Mouse (Mus musculus) neural tube, embryonic 15.5 days (tissue): ENCODE measurements around the gene Sall1. TPM values are rescaled to one million over a fixed set of nuclear protein-coding genes. Genes with fewer than 3 reads are reported as not detected.
A peak's percentile ranks its signal among the peaks of the same experiment; 100 is the strongest.

Experiments
- ATAC-seq: fragments of 200-750 bp; cut with Nextera tagmentation; 2 replicates; pipeline ENCODE4 v1.8.0; 2017; ENCODE audit warnings: mild to moderate bottlenecking, moderate TSS enrichment, moderate library complexity; ENCODE audit not compliant: low FRiP score
- H3K27ac ChIP-seq: fragments of 300-500 bp; sonication (generic); replicated peaks from 2 replicates; pipeline ENCODE4 v1.5.1; 2015; ENCODE audit warnings: mild to moderate bottlenecking, inconsistent platforms
- H3K27me3 ChIP-seq: fragments of 300-500 bp; sonication (generic); replicated peaks from 2 replicates; pipeline ENCODE4 v1.6.1; 2015; ENCODE audit warnings: inconsistent platforms
- H3K36me3 ChIP-seq: fragments of 300-500 bp; sonication (generic); 2 replicates; pipeline ENCODE4 v1.6.1; 2015; ENCODE audit warnings: inconsistent platforms
- H3K4me1 ChIP-seq: fragments of 300-500 bp; sonication (generic); 2 replicates; pipeline ENCODE4 v1.6.1; 2015; ENCODE audit warnings: inconsistent platforms
- H3K4me2 ChIP-seq: fragments of 300-500 bp; sonication (generic); 2 replicates; pipeline ENCODE4 v1.6.1; 2015; ENCODE audit warnings: inconsistent platforms, mild to moderate bottlenecking, moderate library complexity
- H3K4me3 ChIP-seq: fragments of 300-500 bp; sonication (generic); replicated peaks from 2 replicates; pipeline ENCODE4 v1.5.1; 2015; ENCODE audit warnings: mild to moderate bottlenecking, inconsistent platforms
- H3K9ac ChIP-seq: fragments of 300-500 bp; sonication (generic); replicated peaks from 2 replicates; pipeline ENCODE4 v1.6.1; 2015; ENCODE audit warnings: mild to moderate bottlenecking, inconsistent platforms
- H3K9me3 ChIP-seq: fragments of 300-500 bp; sonication (generic); replicated peaks from 2 replicates; pipeline ENCODE4 v1.6.1; 2016; ENCODE audit warnings: inconsistent platforms
- WGBS: fragments of 180-500 bp; shearing (Covaris S2); methylation state at CpG from one replicate; pipeline ENCODE4 v1.1.7; 2015; ENCODE audit warnings: mixed read lengths; 5-methylcytosine and 5-hydroxymethylcytosine counted together
- polyA plus RNA-seq: library from polyadenylated mRNA; unstranded; fragments of >200 nt; fragmentation: Nextera tagmentation; extraction: Ambion mirVana; gene quantifications from 2 replicates; pipeline ENCODE4 v1.2.1, GENCODE M21; 2015

Gene Sall1
- polyA plus RNA-seq = 11.6 and 11.7 TPM in 2 replicates

DNA sequence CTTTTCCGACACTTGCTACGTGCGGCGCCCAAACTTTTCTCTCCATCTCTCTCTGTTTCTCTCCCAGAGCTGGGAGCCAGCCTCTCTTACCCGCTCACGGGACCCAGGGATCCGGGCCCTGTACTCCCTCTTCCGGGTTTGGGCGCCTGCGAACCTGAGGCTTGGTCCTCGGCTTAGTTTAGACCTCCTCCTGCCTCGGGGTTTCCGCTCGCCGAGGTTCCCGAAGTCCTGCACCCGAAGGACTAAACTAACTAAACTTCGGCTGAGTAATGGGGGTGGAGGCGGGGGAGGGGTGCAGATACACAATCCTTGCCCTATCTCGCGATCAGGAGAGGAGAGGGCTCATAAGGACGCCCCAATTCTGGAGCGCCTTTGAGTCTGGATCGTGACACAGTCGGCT lies at the start of gene Sall1:
Gene Sall1, minus strand, starts transcription at position 223 of the 400 bp plus-strand sequence.
- H3K4me1 ChIP-seq = peaks cover 58% of the 10 kb centered on the region
- ATAC-seq = no peak

DNA sequence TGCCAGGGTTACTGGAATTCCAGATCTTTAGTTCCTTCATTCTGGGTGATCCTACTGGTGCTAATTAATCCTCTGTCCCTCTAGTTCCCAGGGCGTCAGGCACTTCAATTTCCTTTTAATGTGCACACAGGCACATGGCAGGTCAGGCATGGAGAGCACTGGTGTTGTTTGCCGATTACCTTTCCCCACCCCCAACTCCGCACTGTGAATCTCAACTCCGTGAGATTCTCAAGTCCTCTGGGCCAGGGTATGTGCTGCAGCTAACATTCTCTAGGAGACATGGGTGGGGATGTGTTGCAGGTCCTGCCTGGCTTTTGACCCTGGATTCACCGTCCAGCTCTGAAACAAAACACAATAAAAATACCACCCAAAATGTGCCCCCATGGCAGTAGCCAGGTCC lies 46.0 kb upstream of the Sall1 start:
- H3K4me3 ChIP-seq = no peak overlapping the region
- no peak overlapping the region for H3K9ac ChIP-seq
- no peak overlapping the region for H3K4me2 ChIP-seq
- H3K9me3 ChIP-seq = no peaks in the 10 kb centered on the region
- no peaks in the 10 kb centered on the region for H3K27me3 ChIP-seq
- no peaks in the 10 kb centered on the region for H3K36me3 ChIP-seq
- 38% methylated on average over 5 of the region's 5 CpGs for WGBS
- ATAC-seq = no peak
- H3K4me1 ChIP-seq = no peaks in the 10 kb centered on the region
- no peak overlapping the region for H3K27ac ChIP-seq

More for the DNA sequence above, at the start of gene Sall1:
- Histone ChIP-seq H3K27ac (peak within 1 kb of the TSS; percentile 90), H3K9me3 (no peaks in the 10 kb centered on the region), H3K4me2 (peak within 1 kb of the TSS; percentile 90), H3K4me3 (peak within 1 kb of the TSS; percentile 54), H3K9ac (peak within 1 kb of the TSS; percentile 61), H3K36me3 (no peaks in the 10 kb centered on the region), H3K27me3 (peaks cover 22% of the 10 kb centered on the region)
- WGBS = under 1% methylated on average over 25 of the region's 25 CpGs

DNA sequence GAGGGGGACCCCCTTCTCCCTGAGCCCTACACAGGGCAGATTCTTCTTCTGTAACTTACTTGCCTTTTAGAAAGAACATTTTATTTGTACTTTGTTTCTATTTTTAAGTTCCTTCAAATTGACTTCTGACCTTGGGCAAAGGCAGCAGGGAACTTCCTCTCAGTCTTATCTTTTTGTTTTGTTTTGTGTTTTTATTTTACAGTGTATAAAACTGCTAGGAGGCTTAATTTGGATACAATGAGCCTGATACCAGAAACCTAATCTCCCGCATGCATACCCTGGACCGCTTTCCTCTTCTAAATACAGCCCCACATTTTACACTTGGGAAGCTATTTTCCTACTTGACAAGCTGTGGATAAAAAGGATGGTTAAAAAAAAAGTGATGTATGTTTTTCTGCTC lies 35.2 kb upstream of the Sall1 start:
- Histone ChIP-seq H3K27me3 (no peaks in the 10 kb centered on the region), H3K4me2 (no peak overlapping the region), H3K4me3 (no peak overlapping the region), H3K27ac (no peak overlapping the region), H3K9ac (no peak overlapping the region), H3K4me1 (no peaks in the 10 kb centered on the region), H3K36me3 (no peaks in the 10 kb centered on the region), H3K9me3 (no peaks in the 10 kb centered on the region)
- no peak for ATAC-seq
- 72% methylated on average over 2 of the region's 2 CpGs for WGBS

DNA sequence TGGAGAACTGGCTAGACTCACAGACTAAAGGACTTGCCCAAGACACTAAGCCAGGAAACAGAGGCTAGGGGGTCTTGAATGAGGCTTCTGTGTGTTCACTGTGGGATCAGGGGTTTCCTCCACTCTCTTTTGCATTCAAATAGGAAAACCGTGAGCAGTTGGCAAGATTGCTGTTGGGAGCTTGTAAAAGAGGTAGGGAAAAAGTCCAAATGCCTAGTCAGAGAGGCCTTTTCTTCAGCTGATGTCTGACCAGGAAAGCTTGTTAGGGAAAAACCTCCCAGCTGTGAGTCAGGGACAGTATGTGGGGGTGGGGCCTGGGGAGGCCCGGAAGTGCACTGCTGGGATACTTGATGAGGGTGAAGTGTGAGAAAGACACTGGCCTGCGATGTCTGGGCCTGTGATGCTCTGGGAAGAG lies 29.0 kb upstream of the Sall1 start:
- Histone ChIP-seq H3K27me3 (no peaks in the 10 kb centered on the region), H3K4me3 (no peak overlapping the region), H3K27ac (peak overlapping the region; percentile 14), H3K4me2 (no peak overlapping the region), H3K36me3 (no peaks in the 10 kb centered on the region), H3K9ac (no peak overlapping the region), H3K4me1 (0 out of 2 replicates have a peak, but pooled peaks cover 3% of the 10 kb centered on the region), H3K9me3 (no peaks in the 10 kb centered on the region)
- WGBS = 12% methylated on average over 3 of the region's 3 CpGs
- peak; percentile 80 for ATAC-seq

DNA sequence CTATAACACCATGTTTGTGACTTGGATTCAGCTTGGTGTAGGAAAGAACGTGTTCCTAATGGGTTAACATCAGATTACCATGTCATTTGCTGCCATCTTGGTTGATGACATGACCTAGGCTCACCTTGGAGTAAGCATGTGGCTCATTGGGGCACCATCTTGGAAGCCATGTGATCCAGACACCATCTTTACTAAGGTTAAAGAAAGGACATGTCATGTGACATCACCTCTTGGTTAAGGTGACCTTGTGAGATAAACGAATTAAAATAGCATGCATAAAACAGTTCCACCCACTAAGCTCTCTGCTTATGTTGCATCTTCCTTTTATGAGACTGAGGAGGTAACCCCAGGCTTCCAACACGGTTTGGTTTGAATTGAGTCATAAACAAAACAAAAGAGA lies 23.5 kb upstream of the Sall1 start:
- H3K4me2 ChIP-seq = no peak overlapping the region
- H3K9me3 ChIP-seq = no peaks in the 10 kb centered on the region
- H3K4me1 ChIP-seq = peaks cover 8% of the 10 kb centered on the region
- no peak for ATAC-seq
- no peak overlapping the region for H3K4me3 ChIP-seq
- H3K27me3 ChIP-seq = 0 out of 2 replicates have a peak, but pooled peaks cover 4% of the 10 kb centered on the region
- H3K27ac ChIP-seq = no peak overlapping the region
- 66% methylated on average over 3 of the region's 3 CpGs for WGBS
- no peaks in the 10 kb centered on the region for H3K36me3 ChIP-seq
- no peak overlapping the region for H3K9ac ChIP-seq

DNA sequence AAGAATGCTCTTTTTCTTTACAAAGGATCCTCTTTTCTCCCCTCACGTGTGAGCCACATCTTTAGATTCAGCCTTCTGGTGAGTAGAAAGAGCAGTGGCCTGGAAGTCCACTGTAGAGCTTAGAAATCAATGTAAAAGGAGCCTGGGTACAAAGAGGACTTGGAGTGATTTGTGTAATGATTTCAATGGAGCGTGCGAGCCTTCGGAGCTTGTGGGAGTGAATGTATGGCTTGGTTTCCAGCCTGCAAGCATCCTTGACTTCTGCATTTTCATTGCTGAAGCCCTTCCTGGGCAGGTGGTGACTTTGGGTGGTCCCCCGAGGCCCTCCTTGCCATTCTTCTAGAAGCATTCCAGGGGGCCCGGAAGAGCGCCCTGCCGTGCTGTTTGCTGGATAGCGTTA lies 20.1 kb upstream of the Sall1 start:
- Histone ChIP-seq H3K36me3 (no peaks in the 10 kb centered on the region), H3K9ac (no peak overlapping the region), H3K4me1 (peaks cover 16% of the 10 kb centered on the region), H3K4me3 (no peak overlapping the region), H3K9me3 (no peaks in the 10 kb centered on the region), H3K27me3 (peaks cover 4% of the 10 kb centered on the region; the same call in 1 of the 2 replicates), H3K4me2 (no peak overlapping the region), H3K27ac (0 out of 2 replicates have a peak overlapping the region, but pooled peaks have one; percentile 19)
- ATAC-seq = no peak
- 19% methylated on average over 9 of the region's 9 CpGs for WGBS

DNA sequence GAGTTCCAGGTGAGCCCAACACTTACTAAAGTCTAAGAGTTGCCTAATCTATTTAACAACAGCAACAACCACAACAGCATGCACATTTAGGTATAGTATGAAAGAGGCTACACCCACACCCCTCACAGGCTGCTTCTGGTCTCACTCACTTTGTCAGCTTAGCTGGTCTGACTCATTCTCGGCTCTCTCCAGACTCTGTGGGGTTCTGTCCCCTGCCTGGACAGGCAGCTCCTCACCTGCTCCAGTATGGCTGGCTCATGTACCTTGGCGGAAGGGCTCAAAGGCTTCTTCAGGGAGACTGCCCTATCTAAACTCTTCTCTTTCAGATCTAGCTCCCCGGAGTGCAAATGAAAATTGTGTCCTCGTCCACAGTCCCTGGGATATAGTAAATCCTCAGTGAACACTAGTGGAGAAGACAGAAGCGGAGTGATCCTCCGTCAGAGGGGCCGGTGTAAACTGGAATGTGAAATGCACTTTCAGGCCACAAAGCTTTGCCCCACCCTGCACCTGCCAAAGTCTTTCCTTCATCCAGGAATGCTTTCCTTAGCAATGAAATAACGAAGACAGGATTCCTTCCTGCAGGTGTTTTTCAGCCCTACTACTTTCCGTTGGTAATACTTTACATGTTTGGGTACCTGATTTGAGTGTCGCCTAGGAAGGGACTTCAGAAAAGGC lies 19.5 kb upstream of the Sall1 start:
- no peak for ATAC-seq
- no peaks in the 10 kb centered on the region for H3K9me3 ChIP-seq
- H3K4me3 ChIP-seq = no peak overlapping the region
- H3K36me3 ChIP-seq = no peaks in the 10 kb centered on the region
- H3K9ac ChIP-seq = no peak overlapping the region
- peaks cover 17% of the 10 kb centered on the region for H3K4me1 ChIP-seq
- no peak overlapping the region for H3K4me2 ChIP-seq
- peak overlapping the region; percentile 19; the same call in 1 of the 2 replicates for H3K27ac ChIP-seq
- peaks cover 4% of the 10 kb centered on the region; the same call in 1 of the 2 replicates for H3K27me3 ChIP-seq
- 43% methylated on average over 10 of the region's 10 CpGs for WGBS

DNA sequence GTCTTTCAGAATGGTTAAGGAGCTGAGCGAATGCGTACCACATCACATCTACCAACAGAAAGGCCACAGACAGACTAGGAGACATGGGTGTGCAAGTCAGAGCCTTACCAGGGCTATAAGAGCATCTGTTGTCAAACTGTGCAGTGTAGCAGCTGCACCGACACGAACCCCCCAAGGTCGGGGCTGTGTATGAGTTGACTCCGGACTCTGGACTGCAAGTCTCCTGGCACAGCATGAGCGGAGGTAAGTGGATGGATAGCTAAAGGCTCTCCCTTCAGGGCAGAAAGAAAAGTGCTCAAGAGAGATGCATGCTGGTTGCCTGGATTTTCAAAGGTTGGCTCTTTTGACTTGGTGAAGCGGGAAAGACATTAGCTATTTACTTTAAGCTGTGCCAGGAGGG lies 16.8 kb upstream of the Sall1 start:
- H3K4me1 ChIP-seq = peaks cover 17% of the 10 kb centered on the region
- no peak for ATAC-seq
- H3K4me3 ChIP-seq = no peak overlapping the region
- H3K27ac ChIP-seq = no peak overlapping the region
- no peaks in the 10 kb centered on the region for H3K36me3 ChIP-seq
- no peaks in the 10 kb centered on the region for H3K9me3 ChIP-seq
- WGBS = 84% methylated on average over 8 of the region's 8 CpGs
- H3K4me2 ChIP-seq = no peak overlapping the region
- H3K27me3 ChIP-seq = no peaks in the 10 kb centered on the region; the same call in 1 of the 2 replicates
- H3K9ac ChIP-seq = no peak overlapping the region

DNA sequence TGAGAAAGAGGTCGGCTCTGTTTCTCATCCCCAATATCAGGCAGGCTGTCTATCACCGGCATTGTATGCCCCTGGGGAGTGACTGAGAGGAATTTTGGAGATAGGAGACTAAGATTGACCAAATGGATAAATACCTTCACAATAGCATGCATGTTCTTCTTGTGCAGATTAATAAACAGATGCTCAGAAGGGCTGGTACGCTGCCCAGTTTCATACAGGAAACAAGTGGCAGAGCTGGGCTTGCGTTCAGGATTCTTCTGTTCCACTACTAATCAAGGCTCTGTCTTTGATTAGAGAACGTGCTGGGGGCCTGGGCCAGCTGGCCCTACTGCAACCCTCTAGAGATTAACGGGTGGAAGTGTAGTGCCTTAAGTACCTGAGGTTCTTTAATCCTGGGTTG lies 15.5 kb upstream of the Sall1 start:
- H3K9me3 ChIP-seq = no peaks in the 10 kb centered on the region
- H3K27ac ChIP-seq = peak overlapping the region; percentile 43; the same call in 1 of the 2 replicates
- no peak for ATAC-seq
- no peaks in the 10 kb centered on the region; the same call in 1 of the 2 replicates for H3K27me3 ChIP-seq
- H3K36me3 ChIP-seq = no peaks in the 10 kb centered on the region
- no peak overlapping the region for H3K4me2 ChIP-seq
- 58% methylated on average over 6 of the region's 6 CpGs for WGBS
- H3K4me3 ChIP-seq = no peak overlapping the region
- no peak overlapping the region for H3K9ac ChIP-seq
- peaks cover 20% of the 10 kb centered on the region for H3K4me1 ChIP-seq

DNA sequence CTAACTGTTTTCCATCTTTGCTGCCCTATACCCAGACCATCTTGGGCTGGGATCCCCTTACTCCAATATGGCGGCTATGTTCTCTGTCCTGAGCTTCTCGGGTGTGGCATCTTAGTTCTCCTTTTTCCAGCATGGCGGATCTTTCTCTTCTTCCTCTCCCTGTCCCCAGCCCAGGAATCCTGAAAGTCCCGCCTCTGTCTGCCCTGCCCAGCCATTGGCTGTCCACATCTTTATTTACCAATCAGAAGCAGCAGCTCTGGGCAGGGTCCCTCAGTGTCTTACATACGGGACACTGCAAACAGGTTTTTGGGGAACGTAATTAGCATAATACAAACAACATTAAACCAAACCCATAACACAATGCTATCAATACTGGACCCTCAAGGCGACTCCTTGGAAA lies 8.9 kb upstream of the Sall1 start:
- WGBS = 91% methylated on average over 7 of the region's 7 CpGs

DNA sequence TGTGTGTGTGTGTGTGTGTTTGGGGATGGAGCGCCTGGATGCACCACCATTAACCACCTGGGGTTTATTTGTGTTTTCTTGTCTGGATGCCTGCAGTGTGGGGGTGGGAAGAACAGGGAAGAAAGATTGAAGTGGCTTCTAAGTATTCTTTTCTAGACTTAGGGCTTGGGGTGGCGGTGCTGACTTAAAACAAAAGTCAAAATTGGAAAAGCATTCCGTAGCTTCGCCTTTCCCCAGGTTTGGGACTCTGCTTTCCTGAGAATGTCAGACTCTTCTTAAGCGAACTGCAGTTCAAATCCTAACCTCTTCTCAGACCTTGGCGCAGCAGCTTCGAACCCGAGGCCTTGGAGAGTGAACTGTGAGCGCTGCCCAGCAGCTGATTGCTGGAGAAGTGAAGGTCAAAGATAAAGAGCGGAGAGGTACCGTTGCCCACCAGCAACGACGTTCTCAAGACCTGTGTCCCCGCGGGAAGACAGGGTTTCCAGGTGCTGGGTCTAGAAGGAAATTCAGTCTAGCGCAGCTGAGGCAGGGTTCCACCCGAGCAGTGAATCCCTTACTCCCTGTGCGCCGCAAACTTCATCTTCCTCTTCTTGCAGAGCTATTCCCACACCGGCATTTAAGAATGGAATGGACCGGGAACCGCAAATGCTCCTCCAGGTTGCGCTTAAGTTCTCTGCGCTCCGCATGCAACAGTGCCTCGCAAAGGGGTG lies 2.8 kb upstream of the Sall1 start:
- Histone ChIP-seq H3K27me3 (peaks cover 25% of the 10 kb centered on the region), H3K4me2 (peak overlapping the region; percentile 90), H3K9ac (no peak overlapping the region; the same call in 1 of the 2 replicates), H3K4me1 (peaks cover 46% of the 10 kb centered on the region), H3K36me3 (no peaks in the 10 kb centered on the region), H3K9me3 (no peaks in the 10 kb centered on the region), H3K4me3 (peak overlapping the region; percentile 9), H3K27ac (peak overlapping the region; percentile 76)
- WGBS = 3% methylated on average over 26 of the region's 26 CpGs
- no peak for ATAC-seq

More for the DNA sequence above, 8.9 kb upstream of the Sall1 start:
- no peaks in the 10 kb centered on the region for H3K9me3 ChIP-seq
- no peaks in the 10 kb centered on the region for H3K36me3 ChIP-seq
- no peak for ATAC-seq
- peaks cover 17% of the 10 kb centered on the region for H3K27me3 ChIP-seq
- no peak overlapping the region for H3K9ac ChIP-seq
- H3K4me2 ChIP-seq = no peak overlapping the region
- 0 out of 2 replicates have a peak, but pooled peaks cover 4% of the 10 kb centered on the region for H3K4me1 ChIP-seq
- H3K27ac ChIP-seq = no peak overlapping the region
- H3K4me3 ChIP-seq = no peak overlapping the region

DNA sequence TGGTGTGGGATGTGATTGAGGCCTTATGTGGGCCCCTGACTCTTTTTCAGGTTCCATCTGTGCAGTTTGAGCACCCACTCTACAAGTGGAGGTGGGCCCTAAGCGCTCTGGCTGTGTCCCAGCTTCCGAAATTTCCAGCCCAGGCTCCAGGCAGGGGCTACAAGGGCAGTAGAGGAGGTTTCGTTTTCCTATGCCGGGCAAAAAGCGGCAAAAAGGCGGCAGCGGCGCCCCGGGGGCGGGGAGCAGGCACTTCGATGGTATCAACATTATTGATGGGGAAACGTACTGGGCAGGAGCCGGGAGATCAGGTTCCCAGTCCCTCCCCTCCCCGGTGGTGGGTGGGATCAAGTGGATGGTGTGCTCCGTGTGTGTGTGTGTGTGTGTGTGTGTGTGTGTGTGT lies 2.3 kb upstream of the Sall1 start:
- ATAC-seq = no peak
- peak overlapping the region; percentile 90 for H3K4me2 ChIP-seq
- peak overlapping the region; percentile 17; the same call in 1 of the 2 replicates for H3K4me3 ChIP-seq
- peak overlapping the region; percentile 90 for H3K27ac ChIP-seq
- WGBS = 2% methylated on average over 14 of the region's 15 CpGs
- no peaks in the 10 kb centered on the region for H3K9me3 ChIP-seq
- H3K4me1 ChIP-seq = peaks cover 51% of the 10 kb centered on the region
- H3K36me3 ChIP-seq = no peaks in the 10 kb centered on the region
- H3K27me3 ChIP-seq = peaks cover 25% of the 10 kb centered on the region
- H3K9ac ChIP-seq = 0 out of 2 replicates have a peak overlapping the region, but pooled peaks have one; percentile 36
